Mouse (Mus musculus) lung, postnatal 4 days (tissue): ENCODE measurements at regions not wholly inside any gene's neighbourhood (a gene's known extent, or its start where the extent isn't known, plus 50 kb on each side); places are given as distances from the start of the nearest gene placed in this dataset.

Experiments used
- DNase-seq, 2 experiments: peaks; one replicate each; pipeline ENCODE4 v3.0.0; 2021

- no peak for DNase-seq
Observed at GRCm38 (mm10) chr15:68811041-68811440, 2310.3 kb upstream of the Lrrc6 start.

- DNase-seq: no peak
Observed at GRCm38 (mm10) chr15:68810593-68810992, 2309.9 kb upstream of the Lrrc6 start.

DNA sequence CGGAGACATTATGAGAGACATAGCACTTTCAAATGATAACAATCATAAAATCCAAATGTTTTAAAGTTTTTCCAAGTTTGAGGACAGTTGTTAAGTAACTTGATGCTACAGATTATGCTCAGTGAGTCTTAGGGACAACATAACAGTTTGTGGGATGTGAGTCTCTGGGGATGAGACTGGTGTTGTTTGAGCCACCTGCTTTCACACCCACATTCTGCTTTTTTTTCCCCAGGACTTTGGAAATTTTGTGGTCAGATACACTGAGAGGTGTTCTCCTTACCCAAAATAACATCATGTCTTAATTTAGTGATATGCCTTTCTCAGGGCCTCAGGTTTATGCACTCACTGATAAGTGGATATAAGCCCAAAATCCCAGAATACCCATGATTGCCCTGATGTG, 2307.5 kb upstream of the Lrrc6 start:
- no peak for DNase-seq

DNA sequence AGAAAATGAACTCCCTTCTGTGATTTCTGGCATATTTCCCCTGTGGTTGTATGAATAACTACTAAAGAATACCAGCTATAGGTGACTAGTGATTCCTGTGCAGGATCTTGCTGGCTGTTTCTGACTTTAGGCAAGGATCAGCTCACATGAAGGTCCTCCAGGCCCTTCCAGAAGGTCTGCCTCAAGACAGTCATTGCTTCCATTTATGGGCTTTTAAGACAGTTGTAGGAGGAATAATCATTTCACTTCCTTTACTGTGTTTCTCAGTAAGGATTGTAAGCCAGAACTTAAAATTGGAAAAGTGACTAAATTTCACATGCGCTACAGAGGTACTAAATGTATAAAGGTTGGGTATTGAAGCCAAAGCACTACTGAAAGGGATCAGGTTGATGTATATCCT, 2303.5 kb upstream of the Lrrc6 start:
- DNase-seq: no peak

- no peak for DNase-seq
Observed at GRCm38 (mm10) chr15:68801763-68802162, 2301.1 kb upstream of the Lrrc6 start.

GRCm38 (mm10) chr15:68797406-68797805, 2296.7 kb upstream of the Lrrc6 start:
- no peak for DNase-seq

DNA sequence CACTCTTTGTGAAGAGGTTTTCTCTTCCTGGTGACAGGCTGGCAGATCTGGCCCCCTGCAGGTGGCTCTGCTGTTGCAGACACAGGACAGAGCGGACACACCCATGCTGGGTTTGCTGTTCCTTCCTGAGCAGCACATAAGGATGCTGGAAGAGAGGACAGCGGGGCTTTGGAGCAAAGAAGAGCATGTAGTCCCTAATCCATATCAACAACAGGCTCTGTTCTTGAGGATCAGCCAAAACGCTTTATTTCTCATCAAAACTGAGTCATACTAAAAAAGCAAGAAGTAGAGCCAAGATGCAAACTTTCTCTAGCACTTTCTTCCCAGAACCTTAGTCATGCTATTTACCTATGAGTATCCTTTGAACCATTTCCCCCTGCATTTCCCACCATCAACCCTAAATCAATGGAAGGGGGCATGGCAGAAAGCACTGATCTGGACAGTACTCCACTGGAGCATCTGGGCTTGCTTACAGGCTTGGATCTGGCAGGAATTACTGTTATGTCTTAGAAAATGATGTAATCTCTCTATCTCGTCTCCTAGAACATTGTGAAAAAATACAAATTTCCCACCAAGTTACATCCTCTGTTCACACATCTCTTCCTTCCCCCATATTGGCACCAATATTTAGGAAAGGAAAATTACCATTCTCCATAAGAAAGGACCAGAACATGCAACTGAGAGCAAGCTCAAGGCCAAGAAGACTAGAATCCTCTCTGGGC, 2294.7 kb upstream of the Lrrc6 start:
- DNase-seq: no peak

- DNase-seq: no peak
Observed at GRCm38 (mm10) chr15:68759948-68760347, 2259.2 kb upstream of the Lrrc6 start.

GRCm38 (mm10) chr15:68755255-68755654, 2254.5 kb upstream of the Lrrc6 start:
- DNase-seq: no peak

- DNase-seq: no peak
Observed at GRCm38 (mm10) chr15:68754834-68755233, 2254.1 kb upstream of the Lrrc6 start.

GRCm38 (mm10) chr15:68739344-68739743, 2238.6 kb upstream of the Lrrc6 start:
- no peak for DNase-seq

GRCm38 (mm10) chr15:68721250-68721649, 2220.5 kb upstream of the Lrrc6 start:
- no peak for DNase-seq

GRCm38 (mm10) chr15:68719486-68719885, 2218.8 kb upstream of the Lrrc6 start:
- DNase-seq: no peak

- no peak for DNase-seq
Observed at GRCm38 (mm10) chr15:68714337-68714736, 2213.6 kb upstream of the Lrrc6 start.

DNA sequence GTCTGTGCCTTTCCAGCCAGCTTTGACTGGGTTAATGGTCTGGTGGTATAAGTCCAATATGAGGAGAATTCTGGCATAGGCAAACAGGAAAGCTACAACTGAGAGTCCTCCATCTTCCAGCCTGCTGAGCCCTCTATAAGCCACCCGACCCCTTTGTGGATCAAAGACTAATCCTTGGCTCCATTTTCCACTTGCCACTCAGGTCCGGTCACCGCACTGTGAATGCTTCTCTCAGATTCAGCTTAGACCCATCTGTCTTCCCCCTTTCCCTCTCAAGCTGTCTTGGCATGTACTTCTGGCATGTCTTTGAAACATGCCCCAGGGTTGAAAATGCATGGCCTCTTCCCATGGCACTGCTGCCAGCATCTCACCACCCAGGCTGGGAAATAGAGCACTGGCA, 2206.6 kb upstream of the Lrrc6 start:
- no peak for DNase-seq

GRCm38 (mm10) chr15:68695041-68695650, 2194.4 kb upstream of the Lrrc6 start:
- DNase-seq: no peak

GRCm38 (mm10) chr15:68667462-68667861, 2166.8 kb upstream of the Lrrc6 start:
- DNase-seq: no peak

DNA sequence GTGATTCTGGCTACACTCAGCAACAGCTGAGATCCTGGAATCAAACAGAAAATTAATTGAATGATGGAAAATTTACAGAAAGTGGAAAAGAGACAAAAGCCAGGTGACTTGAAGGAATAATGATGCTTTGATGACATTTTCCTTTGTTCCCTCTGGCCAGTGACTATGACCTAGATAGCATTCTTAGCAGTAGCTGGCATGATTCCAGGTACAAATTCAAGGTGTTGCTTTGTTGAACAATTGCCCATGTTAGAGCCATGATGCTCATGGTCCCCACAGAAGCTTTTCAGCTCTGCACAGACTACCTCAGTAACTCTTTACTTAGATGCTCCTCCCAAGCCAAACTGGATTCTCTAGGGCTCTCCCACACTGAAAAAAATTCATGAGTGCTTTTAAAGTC, 2164.6 kb upstream of the Lrrc6 start:
- no peak for DNase-seq

- no peak for DNase-seq
Observed at GRCm38 (mm10) chr15:68656722-68657121, 2156.0 kb upstream of the Lrrc6 start.

DNA sequence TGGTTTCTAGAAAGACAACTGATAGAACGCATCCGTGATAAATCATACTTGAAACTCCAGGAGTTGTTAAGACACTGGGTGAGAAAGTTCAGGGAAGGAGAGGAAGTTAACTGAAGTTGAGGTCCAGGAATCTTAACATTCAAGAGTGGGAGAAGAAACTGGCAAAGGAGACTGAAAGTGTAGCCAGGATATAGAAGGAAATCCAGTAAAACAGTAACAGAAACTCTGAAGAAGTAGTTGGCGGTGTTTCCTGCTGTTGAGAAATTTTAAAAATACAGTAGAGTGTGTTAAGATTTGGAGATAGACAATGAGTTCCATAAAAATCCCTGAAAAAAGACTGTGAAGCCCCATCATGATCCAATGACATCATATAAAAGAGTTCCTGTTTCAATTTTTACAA, 2154.3 kb upstream of the Lrrc6 start:
- no peak for DNase-seq

DNA sequence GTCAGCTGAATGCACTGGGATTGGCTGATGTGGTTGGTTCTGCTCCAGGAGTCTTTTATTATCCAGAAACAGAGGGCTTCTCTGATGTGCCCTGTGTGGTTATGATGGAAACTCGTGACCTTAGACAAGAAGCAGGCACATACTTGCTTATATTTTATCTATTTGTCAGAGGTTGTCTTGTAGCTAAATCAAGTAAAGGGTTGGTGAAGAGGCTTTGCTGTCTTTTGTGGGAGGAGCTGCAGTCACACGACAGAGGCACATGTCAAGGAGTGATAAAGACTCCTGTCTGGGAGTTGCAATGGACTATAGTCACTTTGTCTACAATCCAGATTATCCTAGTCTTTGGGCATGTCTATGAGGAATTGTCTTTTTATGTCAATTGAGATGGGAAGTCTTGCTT, 2149.9 kb upstream of the Lrrc6 start:
- no peak for DNase-seq

GRCm38 (mm10) chr15:68650033-68650432, 2149.3 kb upstream of the Lrrc6 start:
- DNase-seq: no peak

- DNase-seq: no peak
Observed at GRCm38 (mm10) chr15:68646865-68647264, 2146.2 kb upstream of the Lrrc6 start.

- no peak for DNase-seq
Observed at GRCm38 (mm10) chr15:68644862-68645261, 2144.2 kb upstream of the Lrrc6 start.

GRCm38 (mm10) chr15:68635633-68636032, 2134.9 kb upstream of the Lrrc6 start:
- DNase-seq: no peak
